Mouse (Mus musculus) ES-Bruce4 (cell line): ENCODE results near the gene Gm8082.
"Not testable (repeated sequence)": the region's sequence is repeated elsewhere in the genome, so short reads cannot be mapped to it uniquely, and the experiment has no call there.

Experiments
- CTCF ChIP-seq: IDR thresholded peaks from one replicate; pipeline ENCODE4 v1.8.1; 2011; ENCODE audit warnings: low read depth, low read length
- POLR2A ChIP-seq: IDR thresholded peaks from one replicate; pipeline ENCODE4 v1.8.1; 2011; ENCODE audit warnings: low read length; ENCODE audit not compliant: insufficient read depth

DNA sequence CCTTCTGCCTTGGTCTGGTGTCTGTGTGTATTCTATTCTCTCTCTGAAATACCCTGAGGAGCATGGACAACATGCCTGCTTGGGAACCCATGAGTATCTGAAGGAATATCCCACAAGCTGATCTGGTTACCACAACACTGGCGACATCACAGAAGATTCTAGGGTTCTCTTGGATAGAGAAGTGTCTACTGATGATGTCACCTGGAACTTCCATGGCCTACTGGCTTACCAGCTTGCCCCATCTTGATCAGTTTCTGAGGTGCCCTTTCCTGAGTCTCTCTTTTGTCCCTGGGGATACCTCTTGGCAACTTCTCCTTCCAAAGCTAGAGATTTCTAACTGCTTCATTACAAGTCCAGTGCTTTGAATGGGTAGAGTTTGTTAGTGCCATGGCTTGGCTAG lies at the start of gene Gm8082:
- TF ChIP-seq POLR2A, CTCF: not testable (repeated sequence)
